Comparison of ENCODE assay signal across 8 mouse cellular contexts in genomic region chr5:27048167-27048566, GRCm38 (mm10).
DNase-seq lines count a peak whose midpoint lies in the region; ATAC-seq and TF ChIP-seq lines count a peak whose summit lies in the region.

No protein-coding gene starts in this region.

- no peaks in the 10 kb centered on the region for H3K9me3 ChIP-seq in forebrain, embryonic 11.5 days (ENCODE audit: control insufficient read depth, low read length)
- no peaks in the 10 kb centered on the region for H3K9me3 ChIP-seq in neural tube, embryonic 12.5 days
- no peaks in the 10 kb centered on the region for H3K9me3 ChIP-seq in liver, embryonic 11.5 days (ENCODE audit: control insufficient read depth, low read length)

- H3K36me3 ChIP-seq in testis, adult 2 months (ENCODE audit: control insufficient read depth, insufficient read depth, low read length), result no peaks in the 10 kb centered on the region
- no peaks in the 10 kb centered on the region for H3K36me3 ChIP-seq in forebrain, embryonic 11.5 days (ENCODE audit: control insufficient read depth, insufficient read depth, low read length)
- H3K36me3 ChIP-seq in neural tube, embryonic 12.5 days, result no peaks in the 10 kb centered on the region
- no peaks in the 10 kb centered on the region for H3K36me3 ChIP-seq in liver, embryonic 11.5 days (ENCODE audit: control insufficient read depth, insufficient read depth, low read length)

- no peak for TF ChIP-seq POLR2A in testis, adult 2 months (IDR thresholded peaks at IDR 0.05; ENCODE audit: control insufficient read depth, low read depth, low read length)

- peak; percentile 25; the same call in 1 of the 2 replicates for TF ChIP-seq CTCF in testis, adult 2 months (IDR thresholded peaks at IDR 0.05; ENCODE audit: control insufficient read depth, insufficient read depth, insufficient replicate concordance, low read depth, low read length)

- no peak overlapping the region for H3K4me3 ChIP-seq in testis, adult 2 months (ENCODE audit: control insufficient read depth, low read depth, low read length)
- no peak overlapping the region for H3K4me3 ChIP-seq in forebrain, embryonic 11.5 days (ENCODE audit: low read depth, low read length)
- no peak overlapping the region for H3K4me3 ChIP-seq in neural tube, embryonic 12.5 days
- H3K4me3 ChIP-seq in liver, embryonic 11.5 days (ENCODE audit: low read depth, low read length), result no peak overlapping the region

- 25% methylated on average over 7 of the region's 7 CpGs for WGBS in forebrain, embryonic 11.5 days
- WGBS in neural tube, embryonic 12.5 days, result 19% methylated on average over 7 of the region's 7 CpGs
- 34% methylated on average over 7 of the region's 7 CpGs for WGBS in liver, embryonic 11.5 days

- DNase-seq in testis, postnatal 10 days (ENCODE audit: low spot score), result no peak
- peak; percentile 71 for DNase-seq in forebrain, embryonic 11.5 days (ENCODE audit: low spot score)
- peak; percentile 75 to 86 for DNase-seq in layer of hippocampus, postnatal 14 days (ENCODE audit: low spot score in 2 of 2)
- no peak for DNase-seq in spleen, postnatal 14 days (ENCODE audit: low spot score in 2 of 2)
- no peak for DNase-seq in ovary, postnatal 10 days (ENCODE audit: low spot score)
- no peak for DNase-seq in liver, embryonic 11.5 days (ENCODE audit: low spot score)

- ATAC-seq in forebrain, embryonic 11.5 days (replicated peaks; ENCODE audit: low FRiP score), result no peak
- peak; percentile 71 for ATAC-seq in neural tube, embryonic 12.5 days (ENCODE audit: low FRiP score, low read depth)
- no peak for ATAC-seq in liver, embryonic 11.5 days (replicated peaks; ENCODE audit: low FRiP score)

- H3K27me3 ChIP-seq in testis, adult 2 months (ENCODE audit: control insufficient read depth, insufficient read depth, low read length), result no peaks in the 10 kb centered on the region; the same call in 1 of the 2 replicates
- peaks cover 5% of the 10 kb centered on the region; the same call in 1 of the 2 replicates for H3K27me3 ChIP-seq in forebrain, embryonic 11.5 days (ENCODE audit: control insufficient read depth, insufficient read depth, low read length)
- peaks cover 23% of the 10 kb centered on the region for H3K27me3 ChIP-seq in neural tube, embryonic 12.5 days (replicated peaks)
- H3K27me3 ChIP-seq in liver, embryonic 11.5 days (replicated peaks; ENCODE audit: control insufficient read depth, insufficient read depth, low read length), result peaks cover 30% of the 10 kb centered on the region

- no peak overlapping the region for H3K9ac ChIP-seq in forebrain, embryonic 11.5 days (ENCODE audit: low read length)
- no peak overlapping the region for H3K9ac ChIP-seq in neural tube, embryonic 12.5 days
- H3K9ac ChIP-seq in liver, embryonic 11.5 days (ENCODE audit: low read depth, low read length), result no peak overlapping the region

- H3K4me2 ChIP-seq in forebrain, embryonic 11.5 days (ENCODE audit: low read depth, low read length, severe bottlenecking), result no peak overlapping the region
- no peak overlapping the region for H3K4me2 ChIP-seq in neural tube, embryonic 12.5 days (replicated peaks)
- H3K4me2 ChIP-seq in liver, embryonic 11.5 days, result no peak overlapping the region

- no peaks in the 10 kb centered on the region; the same call in 1 of the 2 replicates for H3K4me1 ChIP-seq in testis, adult 2 months (ENCODE audit: control insufficient read depth, insufficient read depth, low read length)
- no peaks in the 10 kb centered on the region; the same call in 1 of the 2 replicates for H3K4me1 ChIP-seq in forebrain, embryonic 11.5 days (replicated peaks; ENCODE audit: control insufficient read depth, insufficient read depth, low read length)
- H3K4me1 ChIP-seq in neural tube, embryonic 12.5 days, result peaks cover 11% of the 10 kb centered on the region; the same call in 1 of the 2 replicates
- H3K4me1 ChIP-seq in liver, embryonic 11.5 days (replicated peaks; ENCODE audit: control insufficient read depth, insufficient read depth, low read length), result no peaks in the 10 kb centered on the region

- H3K27ac ChIP-seq in testis, adult 2 months (ENCODE audit: control insufficient read depth, insufficient read depth, low read depth, low read length), result no peak overlapping the region
- H3K27ac ChIP-seq in forebrain, embryonic 11.5 days (ENCODE audit: low read depth, low read length), result no peak overlapping the region
- no peak overlapping the region for H3K27ac ChIP-seq in neural tube, embryonic 12.5 days
- H3K27ac ChIP-seq in liver, embryonic 11.5 days (ENCODE audit: low read depth, low read length), result no peak overlapping the region

Comparison
In these comparisons a context has a peak if more than half of its experiments do, and no peak if none do; other contexts are left out.
1. DNase-seq: peak in forebrain, embryonic 11.5 days (single experiment) and layer of hippocampus, postnatal 14 days (2 of 2); none in testis, postnatal 10 days (single experiment), spleen, postnatal 14 days (0 of 2), ovary, postnatal 10 days (single experiment) and liver, embryonic 11.5 days (single experiment).